Mouse (Mus musculus) layer of hippocampus, postnatal 25 days (tissue): ENCODE measurements around the gene Cort. TPM values are rescaled to one million over a fixed set of nuclear protein-coding genes. Genes with fewer than 3 reads are reported as not detected.
A peak's percentile ranks its signal among the peaks of the same experiment; 100 is the strongest.
"Not testable (repeated sequence)": the region's sequence is repeated elsewhere in the genome, so short reads cannot be mapped to it uniquely, and the experiment has no call there.

ENCODE experiments used
- DNase-seq, 2 experiments: peaks; one replicate each; pipeline ENCODE4 v3.0.0; 2022; ENCODE audit warnings: mixed read lengths in 2 of 2, low spot score in 1 of 2; ENCODE audit errors: extremely low spot score in 1 of 2
- total RNA-seq, 2 experiments: library from RNA; stranded (reverse); gene quantifications; 2 replicates each; pipeline ENCODE4 v1.2.3; 2021

Cort gene
- total RNA-seq, 2 experiments from 2014 or later: 8.1 to 10.7 TPM

DNA sequence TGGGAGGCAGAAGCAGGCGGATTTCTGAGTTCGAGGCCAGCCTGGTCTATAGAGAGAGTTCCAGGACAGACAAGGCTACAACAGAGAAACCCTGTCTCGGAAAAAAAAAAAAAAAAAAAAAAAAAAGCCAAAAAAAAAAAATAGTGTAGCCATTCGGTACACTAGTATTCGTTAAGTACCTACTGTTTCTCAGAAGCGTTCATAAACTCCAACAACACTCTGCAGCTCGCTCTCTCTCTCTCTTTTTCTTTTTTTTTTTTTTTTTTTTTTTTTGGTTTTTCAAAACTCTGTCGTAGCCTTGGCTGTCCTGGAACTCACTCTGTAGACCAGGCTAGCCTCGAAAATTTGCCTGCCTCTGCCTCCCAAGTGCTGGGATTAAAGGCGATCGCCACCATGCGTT lies 26.1 kb downstream of the Cort start:
- DNase-seq: not testable (repeated sequence)

DNA sequence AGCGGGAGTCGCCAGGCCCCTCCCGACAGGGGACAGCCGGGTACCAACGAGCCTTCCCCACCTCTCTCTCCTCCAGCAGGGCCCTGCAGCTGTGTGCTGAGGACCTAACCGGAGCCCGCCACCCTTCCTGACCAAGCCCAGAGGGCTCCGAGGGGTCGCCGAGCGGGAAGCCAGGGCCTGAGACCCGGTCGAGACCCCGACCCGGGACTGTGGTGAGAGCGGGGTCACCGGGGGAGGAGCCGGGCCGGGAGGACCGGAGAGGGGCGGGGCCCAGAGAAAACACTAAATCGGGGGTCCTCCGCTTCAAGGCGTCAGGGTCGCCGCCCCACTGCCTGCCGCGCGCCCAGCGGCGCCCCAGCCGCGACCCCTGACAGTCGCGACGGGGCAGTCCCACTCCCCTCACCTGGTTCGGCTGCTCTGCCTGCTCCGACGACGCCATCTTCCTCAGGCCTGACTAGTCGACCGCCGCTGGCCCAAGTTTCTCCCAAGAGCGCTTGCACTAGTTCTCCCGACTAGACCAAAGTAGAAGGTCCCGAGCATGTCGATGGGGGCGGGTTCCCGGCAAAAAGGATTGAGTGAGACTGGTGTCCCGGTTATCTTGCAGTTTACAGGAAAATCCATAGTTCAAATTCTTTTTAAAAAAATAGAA lies 27.1 kb downstream of the Cort start, which contains the start of gene Pex14:
TSS of gene Pex14 (minus strand) at position 508 of the 649 bp plus-strand sequence.
- DNase-seq: peak; percentile 80 to 89

DNA sequence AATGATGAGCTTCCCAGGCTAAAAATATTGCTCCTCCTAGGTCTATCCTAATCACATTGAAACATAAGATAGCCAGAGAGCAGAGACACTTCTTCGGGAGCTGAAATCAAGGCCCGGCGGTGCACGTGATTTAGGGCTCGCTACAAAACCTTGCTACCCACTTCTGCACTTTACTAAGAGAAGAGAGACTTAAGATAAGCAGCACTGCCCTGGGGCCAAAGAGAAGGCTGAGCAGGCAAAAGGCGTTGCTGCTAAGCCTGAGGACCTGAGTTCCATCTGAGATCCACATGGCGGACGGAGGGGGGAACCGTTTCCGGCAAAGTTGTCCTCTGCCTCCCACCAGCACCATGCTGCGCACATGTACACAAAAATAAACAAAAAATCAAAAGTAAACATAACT lies 28.0 kb downstream of the Cort start:
- no peak for DNase-seq

DNA sequence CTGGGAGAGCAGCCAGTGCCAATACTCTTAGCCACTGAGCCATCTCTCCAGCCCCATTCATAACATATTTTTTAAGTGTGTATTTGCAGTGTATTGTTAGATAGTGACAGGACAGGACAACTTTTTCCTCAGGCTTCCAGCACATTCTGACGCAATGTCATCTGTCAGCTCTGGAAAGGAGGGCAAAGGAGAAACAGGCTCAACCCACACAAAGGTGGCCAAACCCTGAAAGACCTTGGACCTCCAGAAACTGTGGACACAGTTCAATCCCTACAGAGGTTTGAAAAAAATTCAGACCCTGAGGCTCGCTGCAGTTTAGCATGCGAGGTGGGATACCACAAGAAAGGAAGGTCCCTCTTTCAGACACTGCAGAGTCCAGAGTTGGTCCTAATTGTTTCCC lies 28.6 kb downstream of the Cort start:
- no peak for DNase-seq

DNA sequence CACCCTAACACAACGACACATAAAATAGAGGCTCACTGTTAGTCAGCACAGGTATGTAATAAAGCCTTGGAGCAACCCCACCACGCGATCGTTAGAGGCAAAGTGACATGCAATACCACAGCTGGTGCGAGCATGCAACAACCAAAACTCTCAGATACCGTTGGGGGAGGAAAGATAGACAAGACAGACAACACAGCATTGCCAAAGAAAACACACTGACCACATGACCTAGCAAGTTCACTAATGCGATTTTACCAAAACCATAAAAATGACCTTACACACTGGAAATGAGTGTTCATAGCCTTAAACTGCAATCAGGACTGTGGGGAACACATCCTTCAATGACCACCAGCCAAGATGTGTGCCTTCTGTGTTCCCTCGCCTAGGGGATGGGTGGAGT lies 35.2 kb downstream of the Cort start:
- no peak for DNase-seq

DNA sequence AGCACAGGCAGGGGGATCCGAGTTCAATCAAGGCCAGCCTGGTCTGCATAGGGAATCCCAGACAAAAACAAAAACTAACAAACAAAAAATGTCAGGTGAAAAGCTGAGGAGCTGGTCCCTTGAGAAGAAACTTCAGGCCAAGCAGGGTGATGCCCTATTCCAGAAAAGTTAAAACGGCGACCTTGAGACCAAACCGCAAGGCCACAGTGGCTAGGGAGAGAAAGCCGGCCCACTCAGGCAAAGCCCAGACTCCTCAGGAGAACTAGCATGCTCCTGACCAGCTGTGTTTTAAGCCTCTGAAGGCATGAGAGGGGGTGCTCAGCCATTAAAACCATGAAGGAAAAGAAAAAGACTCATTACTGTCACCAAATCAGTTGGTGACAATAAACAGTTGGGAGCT lies 41.2 kb downstream of the Cort start:
- DNase-seq: no peak

DNA sequence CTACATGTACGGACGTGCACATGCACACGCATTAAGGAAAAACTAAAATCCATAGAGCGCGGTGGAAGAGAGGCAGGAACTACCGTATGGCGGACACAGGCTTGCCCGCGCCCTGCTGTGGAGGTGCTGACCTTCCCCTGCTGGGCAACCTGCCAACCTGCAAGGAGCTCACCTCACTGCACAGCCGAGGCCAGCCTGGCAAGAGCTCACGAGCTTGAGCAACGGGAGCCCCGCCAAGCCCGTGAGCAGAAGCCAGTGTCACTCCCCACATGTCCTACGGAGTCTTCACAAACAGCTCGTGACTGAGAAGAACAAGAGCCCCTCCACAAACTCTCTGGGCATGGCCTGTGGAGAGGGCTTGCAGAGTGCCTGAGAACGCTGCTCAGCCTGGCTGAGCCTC lies 45.0 kb downstream of the Cort start:
- DNase-seq: no peak

DNA sequence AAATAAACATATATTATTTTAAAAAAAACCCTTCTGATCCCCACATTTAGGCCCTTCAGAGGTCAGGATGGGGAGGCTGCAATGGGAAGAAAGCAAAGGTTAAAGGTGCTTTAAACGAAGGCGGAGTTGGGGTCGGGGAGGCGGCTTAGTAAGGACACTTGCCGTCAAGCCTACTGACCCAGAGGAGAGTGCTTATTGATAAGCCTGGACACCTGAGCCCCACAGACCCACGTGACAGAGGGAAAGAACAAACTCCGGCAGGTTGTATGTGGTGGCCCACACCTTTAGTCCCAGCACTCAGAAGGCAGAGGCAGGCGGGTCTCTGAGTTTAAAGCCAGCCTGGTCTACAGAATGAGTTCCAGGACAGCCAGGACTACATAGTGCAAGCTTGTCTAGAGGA lies 46.5 kb downstream of the Cort start:
- no peak for DNase-seq

DNA sequence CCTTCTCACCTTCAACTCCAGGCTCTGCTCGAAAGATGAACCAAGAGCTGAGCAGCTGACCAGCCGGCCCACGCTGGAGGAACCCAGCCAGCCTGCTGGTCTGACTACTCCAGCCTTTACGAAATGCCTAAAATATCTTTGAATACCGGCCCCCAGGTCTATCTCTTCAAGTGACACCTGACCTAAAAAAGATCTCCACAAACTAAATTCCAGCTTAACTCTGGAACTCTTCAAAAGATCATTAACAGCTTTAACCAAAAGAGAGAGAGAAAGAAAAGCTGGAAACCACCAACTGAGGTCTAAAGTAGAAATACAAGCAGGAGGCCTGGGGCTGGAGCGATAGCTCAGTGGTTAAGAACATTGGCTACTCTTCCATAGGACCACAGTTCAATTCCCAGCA lies 46.9 kb downstream of the Cort start:
- DNase-seq: no peak

DNA sequence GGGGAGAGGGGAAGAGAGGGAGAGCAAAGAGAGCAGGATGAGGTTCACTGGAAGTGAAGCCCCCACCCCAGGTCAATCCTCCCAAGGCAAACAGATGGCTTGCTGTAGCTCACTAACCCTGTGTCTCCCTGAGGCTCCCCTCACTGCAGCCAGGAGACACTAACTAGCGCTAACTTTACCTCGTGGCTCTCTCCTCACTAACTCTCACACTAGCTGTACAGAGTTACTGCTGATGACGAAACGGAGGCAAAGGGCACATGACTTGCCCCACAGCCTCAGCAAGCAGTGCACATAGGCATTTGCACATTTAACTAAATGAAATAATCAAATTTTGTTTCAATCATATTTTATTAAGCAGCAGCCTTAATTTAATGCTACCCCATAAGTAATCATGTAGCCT lies 48.3 kb downstream of the Cort start:
- no peak for DNase-seq

DNA sequence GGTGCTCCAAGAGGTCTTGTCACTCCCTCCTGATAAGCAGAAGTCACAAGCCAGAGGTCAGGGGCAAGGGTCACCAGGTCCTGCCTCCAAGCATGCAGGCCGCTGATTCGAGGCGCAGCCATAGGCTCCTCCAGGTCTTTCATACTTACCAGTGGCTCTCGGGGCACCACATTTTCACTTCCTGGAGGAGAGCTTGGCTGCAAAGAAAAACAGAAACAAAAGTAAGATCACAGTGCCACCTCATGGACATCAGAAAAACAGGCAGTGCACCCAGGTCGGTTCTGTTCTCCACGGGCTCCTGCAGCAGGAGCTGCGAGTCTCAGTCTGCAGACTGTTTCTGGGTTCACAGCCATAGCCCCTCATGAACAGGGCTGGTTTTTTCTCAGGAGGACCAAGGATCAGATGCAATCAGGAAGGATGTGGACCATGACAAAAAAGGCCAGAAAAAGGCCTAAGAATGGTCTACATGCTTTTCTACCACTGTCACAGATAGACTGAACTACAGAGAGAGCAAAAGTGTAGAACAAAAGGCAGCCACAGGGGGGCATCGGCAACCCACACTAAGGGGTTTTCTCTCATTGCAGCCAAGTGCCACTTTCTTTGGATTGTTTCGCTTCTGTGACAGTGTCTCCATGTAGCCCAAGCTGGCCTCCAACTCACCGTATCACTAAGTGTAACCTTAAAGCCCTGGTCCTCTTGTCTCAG lies 50.5 kb downstream of the Cort start:
- DNase-seq: peak; percentile 41 to 48

DNA sequence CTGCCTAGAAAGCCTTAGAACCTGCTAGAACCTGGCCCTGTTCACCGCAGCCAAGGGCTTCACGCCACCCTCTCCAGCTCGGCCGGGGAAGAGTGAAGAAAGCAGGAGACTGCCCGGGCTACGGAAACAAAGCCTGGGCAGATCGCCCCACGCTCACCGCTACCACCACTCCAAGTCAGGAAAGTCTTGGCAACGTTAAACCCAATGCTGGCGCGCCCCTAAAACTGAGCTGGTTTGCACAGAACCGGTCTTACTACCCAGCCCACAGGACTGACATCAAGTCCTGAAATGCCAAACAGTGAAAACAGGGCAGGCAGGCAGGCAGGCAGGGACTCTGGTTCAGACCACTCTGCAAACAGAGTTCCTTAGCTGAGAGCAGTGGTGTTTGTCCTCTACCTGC lies 51.5 kb downstream of the Cort start:
- no peak for DNase-seq

Other genes starting within 250 kb of the Cort start
- gene Pex14, start 26.9 kb downstream of the Cort start, total RNA-seq: 10 to 100 TPM; 44.8 to 45.0 TPM
- gene Dffa, start 22.6 kb downstream of the Cort start, total RNA-seq: 10 to 100 TPM; 41.2 to 48.9 TPM
- gene Cenps, start 10.9 kb upstream of the Cort start, total RNA-seq: 10 to 100 TPM; 17.0 to 20.5 TPM
- 10 to 100 TPM; 34.7 to 37.4 TPM for gene Pgd, start 40.0 kb upstream of the Cort start, total RNA-seq
- gene Kif1b, start 180.9 kb upstream of the Cort start, total RNA-seq: 100 to 1,000 TPM; 372 to 435 TPM